Mouse (Mus musculus) MEL (cell line): Measurements from ENCODE around the gene Sertad2.

Source experiments
- BHLHE40 ChIP-seq: IDR thresholded peaks from 2 replicates; pipeline ENCODE4 v1.6.1; 2012; ENCODE audit warnings: low read depth, mild to moderate bottlenecking, inconsistent platforms, low read length, improper control_type of control experiment, borderline replicate concordance
- CTCF ChIP-seq, 3 experiments: IDR thresholded peaks in 2 of 3; conservative IDR thresholded peaks in 1 of 3; 2 replicates each; pipeline ENCODE4 v1.5.1; 2011 to 2012; ENCODE audit warnings: low read length in 3 of 3, low read depth in 2 of 3, mild to moderate bottlenecking in 2 of 3, improper control_type of control experiment in 1 of 3, inconsistent platforms in 1 of 3, mixed read lengths in 1 of 3, moderate library complexity in 1 of 3; ENCODE audit not compliant: control insufficient read depth in 1 of 3, insufficient read depth in 1 of 3, poor library complexity in 1 of 3, severe bottlenecking in 1 of 3
- E2F4 ChIP-seq: IDR thresholded peaks from 2 replicates; pipeline ENCODE4 v1.6.1; 2011; ENCODE audit warnings: low read depth, low read length, improper control_type of control experiment, borderline replicate concordance
- EP300 ChIP-seq, 2 experiments: IDR thresholded peaks; 2 replicates each; pipeline ENCODE4 v1.6.1; 2011; ENCODE audit warnings: improper control_type of control experiment in 2 of 2, low read length in 2 of 2, low read depth in 1 of 2, mild to moderate bottlenecking in 1 of 2
- KAT2A ChIP-seq: conservative IDR thresholded peaks from 2 replicates; pipeline ENCODE4 v1.6.1; 2012; ENCODE audit warnings: low read depth, low read length, improper control_type of control experiment, inconsistent platforms
- MAX ChIP-seq: IDR thresholded peaks from 2 replicates; pipeline ENCODE4 v1.6.1; 2011; ENCODE audit warnings: low read length, improper control_type of control experiment
- MAZ ChIP-seq: IDR thresholded peaks from 2 replicates; pipeline ENCODE4 v1.6.1; 2012; ENCODE audit warnings: low read depth, mild to moderate bottlenecking, inconsistent platforms, low read length, improper control_type of control experiment
- MEF2A ChIP-seq: IDR thresholded peaks from 2 replicates; pipeline ENCODE4 v1.6.1; 2014; ENCODE audit warnings: low read depth, mild to moderate bottlenecking, inconsistent platforms, low read length, improper control_type of control experiment; ENCODE audit not compliant: poor library complexity, insufficient replicate concordance, severe bottlenecking; ENCODE audit errors: extremely low read depth
- MXI1 ChIP-seq: IDR thresholded peaks from 2 replicates; pipeline ENCODE4 v1.6.1; 2011; ENCODE audit warnings: mild to moderate bottlenecking, low read depth, low read length, improper control_type of control experiment
- POLR2A ChIP-seq, 2 experiments: IDR thresholded peaks; 2 replicates each; pipeline ENCODE4 v1.6.1; 2011 to 2012; ENCODE audit warnings: low read length in 2 of 2, mild to moderate bottlenecking in 2 of 2, control low read depth in 1 of 2, improper control_type of control experiment in 1 of 2, low read depth in 1 of 2, moderate library complexity in 1 of 2; ENCODE audit not compliant: control insufficient read depth in 1 of 2, insufficient read depth in 1 of 2, poor library complexity in 1 of 2
- POLR2AphosphoS2 ChIP-seq: IDR thresholded peaks from 2 replicates; pipeline ENCODE4 v1.6.1; 2011; ENCODE audit warnings: low read length, improper control_type of control experiment
- TBP ChIP-seq: IDR thresholded peaks from 2 replicates; pipeline ENCODE4 v1.8.0; 2011; ENCODE audit warnings: low read depth, low read length, improper control_type of control experiment
- TCF12 ChIP-seq: IDR thresholded peaks from 2 replicates; pipeline ENCODE4 v1.6.1; 2014; ENCODE audit warnings: low read depth, mild to moderate bottlenecking, inconsistent platforms, low read length, improper control_type of control experiment, moderate library complexity

- TF ChIP-seq KAT2A (no peak), EP300 (IDR thresholded peaks at IDR 0.05; ENCODE audit: low read depth in 1 of 2, low read length in 2 of 2) (no peak), POLR2A (IDR thresholded peaks at IDR 0.05; ENCODE audit: control insufficient read depth in 1 of 2, insufficient read depth in 1 of 2, low read depth in 1 of 2, low read length in 2 of 2, poor library complexity in 1 of 2) (no peak), CTCF (IDR thresholded peaks at IDR 0.05 in 2 of 3, conservative IDR thresholded peaks at IDR 0.05 in 1 of 3; ENCODE audit: control insufficient read depth in 1 of 3, insufficient read depth in 1 of 3, low read depth in 2 of 3, low read length in 3 of 3, poor library complexity in 1 of 3, severe bottlenecking in 1 of 3) (no peak), POLR2AphosphoS2 (no peak), TBP (no peak), TCF12 (no peak), MAX (no peak), BHLHE40 (no peak), E2F4 (no peak), MEF2A (no peak), MXI1 (no peak), MAZ (no peak)
Observed at GRCm38 (mm10) chr11:20527901-20528300, 15.2 kb upstream of the Sertad2 start.
